Mouse (Mus musculus) spleen, adult 18-20 months (tissue): ENCODE measurements at regions not wholly inside any gene's neighbourhood (a gene's known extent, or its start where the extent isn't known, plus 50 kb on each side); places are given as distances from the start of the nearest gene placed in this dataset.

Experiments
- DNase-seq, 2 experiments: peaks; one replicate each; pipeline ENCODE4 v3.0.0; 2022; ENCODE audit warnings: mixed read lengths in 2 of 2

- DNase-seq = no peak
Observed at GRCm38 (mm10) chr17:48592457-48592856, 137.8 kb downstream of the Unc5cl start.

- DNase-seq = no peak
Observed at GRCm38 (mm10) chr17:48595418-48595963, 140.8 kb downstream of the Unc5cl start.

- peak in 1 of 2 experiments; percentile 14 for DNase-seq
Observed at GRCm38 (mm10) chr17:48596406-48596805, 141.7 kb downstream of the Unc5cl start.

- DNase-seq = no peak
Observed at GRCm38 (mm10) chr17:48597301-48597700, 142.6 kb downstream of the Unc5cl start.

- DNase-seq = no peak
Observed at GRCm38 (mm10) chr17:48598471-48599141, 143.9 kb downstream of the Unc5cl start.

GRCm38 (mm10) chr17:48600176-48600575 lies 145.5 kb downstream of the Unc5cl start:
- no peak for DNase-seq

GRCm38 (mm10) chr17:48602554-48602953 lies 147.9 kb downstream of the Unc5cl start:
- DNase-seq = peak in 1 of 2 experiments; percentile 44

GRCm38 (mm10) chr17:48606767-48607166 lies 152.1 kb downstream of the Unc5cl start:
- DNase-seq = no peak

- DNase-seq = no peak
Observed at GRCm38 (mm10) chr17:48608315-48608714, 153.6 kb downstream of the Unc5cl start.

- DNase-seq = no peak
Observed at GRCm38 (mm10) chr17:48610107-48610506, 155.4 kb downstream of the Unc5cl start.

- DNase-seq = peak in 1 of 2 experiments; percentile 2
Observed at GRCm38 (mm10) chr17:48610806-48611205, 156.1 kb downstream of the Unc5cl start.

- DNase-seq = no peak
Observed at GRCm38 (mm10) chr17:48613491-48613890, 158.8 kb downstream of the Unc5cl start.

- DNase-seq = no peak
Observed at GRCm38 (mm10) chr17:48615248-48615647, 160.5 kb downstream of the Unc5cl start.

- DNase-seq = no peak
Observed at GRCm38 (mm10) chr17:48616205-48616604, 161.5 kb downstream of the Unc5cl start.

GRCm38 (mm10) chr17:48620896-48621295 lies 166.2 kb downstream of the Unc5cl start:
- no peak for DNase-seq

GRCm38 (mm10) chr17:48621676-48622075 lies 167.0 kb downstream of the Unc5cl start:
- no peak for DNase-seq

GRCm38 (mm10) chr17:48624937-48625336 lies 170.2 kb downstream of the Unc5cl start:
- DNase-seq = no peak

GRCm38 (mm10) chr17:48625971-48626370 lies 171.3 kb downstream of the Unc5cl start:
- no peak for DNase-seq

GRCm38 (mm10) chr17:48639611-48640010 lies 184.9 kb downstream of the Unc5cl start:
- no peak for DNase-seq

- no peak for DNase-seq
Observed at GRCm38 (mm10) chr17:48643533-48644019, 188.9 kb downstream of the Unc5cl start.

GRCm38 (mm10) chr17:48645056-48645455 lies 190.4 kb downstream of the Unc5cl start:
- DNase-seq = no peak

GRCm38 (mm10) chr17:48646626-48647195 lies 192.0 kb downstream of the Unc5cl start:
- no peak for DNase-seq

- no peak for DNase-seq
Observed at GRCm38 (mm10) chr17:48647431-48647830, 192.7 kb downstream of the Unc5cl start.

- DNase-seq = no peak
Observed at GRCm38 (mm10) chr17:48650556-48650955, 195.9 kb downstream of the Unc5cl start.
